Mouse (Mus musculus): ENCODE data around the gene Sac3d1.
"Not testable (repeated sequence)": the region's sequence is repeated elsewhere in the genome, so short reads cannot be mapped to it uniquely, and the experiment has no call there.

- TF ChIP-seq CTCF (IDR thresholded peaks at IDR 0.05; ENCODE audit: borderline replicate concordance, extremely low read depth, insufficient read depth, insufficient read length); POLR2A (IDR thresholded peaks at IDR 0.05; ENCODE audit: borderline replicate concordance, extremely low read depth, insufficient read depth, insufficient read length, poor library complexity, severe bottlenecking): not testable (repeated sequence)
Measured at GRCm38 (mm10) chr19:6130414-6131128, 12.1 kb upstream of the Sac3d1 start.

Measured in brain, embryonic 14.5 days (tissue).